Mouse (Mus musculus) left cerebral cortex, adult 18-20 months (tissue): ENCODE results near the gene Siglecf. TPM values are rescaled to one million over a fixed set of nuclear protein-coding genes. Genes with fewer than 3 reads are reported as not detected.
"Not testable (repeated sequence)": the region's sequence is repeated elsewhere in the genome, so short reads cannot be mapped to it uniquely, and the experiment has no call there.

Experiments
- DNase-seq, 2 experiments: peaks; one replicate each; pipeline ENCODE4 v3.0.0; 2021 to 2022; ENCODE audit warnings: low spot score in 2 of 2, mixed read lengths in 1 of 2
- long read RNA-seq, 2 experiments: library from polyadenylated mRNA; stranded (forward); transcript quantifications; one replicate each; pipeline ENCODE4 v2.0.0; 2021
- total RNA-seq, 2 experiments: library from RNA; stranded (reverse); gene quantifications; 2 replicates each; pipeline ENCODE4 v1.2.3; 2021

Siglecf gene
- total RNA-seq: under 1 TPM; 0.49 to 0.66 TPM
- long read RNA-seq, experiment 1: 0 reads
- long read RNA-seq, experiment 2, partial matches to known transcripts: 0 of 1 reads
- long read RNA-seq, experiment 2, other reads (novel, unspliced or antisense): 1 of 1 reads

DNA sequence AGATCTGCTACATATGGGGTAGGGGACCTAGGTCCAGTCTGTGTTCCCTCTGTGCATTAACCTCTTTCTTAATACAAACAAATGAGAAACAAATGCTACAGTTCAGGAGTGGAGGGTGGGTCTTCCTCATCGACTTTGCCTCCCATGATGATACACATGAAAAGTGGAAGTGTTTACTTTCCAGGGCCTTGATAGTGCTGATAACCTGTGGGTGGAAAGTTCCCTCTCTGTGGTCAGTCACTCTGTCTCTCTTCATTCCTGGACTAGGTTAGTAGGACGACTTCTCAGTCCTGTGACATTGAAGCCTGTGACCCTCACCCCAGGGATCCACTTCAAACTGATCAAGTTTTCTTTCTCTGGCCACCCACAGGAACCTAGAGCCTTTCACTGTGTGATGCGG lies at the start of gene Siglecf:
Gene Siglecf (plus strand): TSS at position 188 of the 400 bp plus-strand sequence.
- no peak for DNase-seq

DNA sequence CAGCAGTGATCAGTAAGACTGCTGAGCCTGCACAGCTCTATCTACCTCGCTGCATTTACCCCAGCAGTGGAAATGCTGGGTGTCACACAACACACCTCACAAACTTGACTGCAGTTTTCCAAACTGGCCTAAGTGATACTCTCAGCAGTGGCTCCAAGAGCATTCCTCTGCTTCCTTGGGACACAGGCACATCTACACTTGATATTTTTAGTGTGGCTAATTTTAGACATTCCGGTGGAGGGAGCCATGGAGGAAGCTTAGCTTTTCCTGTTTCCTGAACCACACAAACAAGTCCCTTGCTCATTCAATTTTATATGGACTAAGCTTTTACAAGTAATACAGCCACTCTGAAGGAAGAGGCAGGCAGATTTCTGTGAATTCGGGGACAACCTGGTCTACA lies 45.9 kb upstream of the Siglecf start:
- no peak for DNase-seq

GRCm38 (mm10) chr7:43309069-43309468 lies 42.1 kb upstream of the Siglecf start:
- no peak for DNase-seq

- DNase-seq: no peak
These were observed 39.5 kb upstream of the Siglecf start for GRCm38 (mm10) chr7:43311632-43312031.

- DNase-seq: no peak
These were observed 38.6 kb upstream of the Siglecf start for GRCm38 (mm10) chr7:43312386-43313012.

DNA sequence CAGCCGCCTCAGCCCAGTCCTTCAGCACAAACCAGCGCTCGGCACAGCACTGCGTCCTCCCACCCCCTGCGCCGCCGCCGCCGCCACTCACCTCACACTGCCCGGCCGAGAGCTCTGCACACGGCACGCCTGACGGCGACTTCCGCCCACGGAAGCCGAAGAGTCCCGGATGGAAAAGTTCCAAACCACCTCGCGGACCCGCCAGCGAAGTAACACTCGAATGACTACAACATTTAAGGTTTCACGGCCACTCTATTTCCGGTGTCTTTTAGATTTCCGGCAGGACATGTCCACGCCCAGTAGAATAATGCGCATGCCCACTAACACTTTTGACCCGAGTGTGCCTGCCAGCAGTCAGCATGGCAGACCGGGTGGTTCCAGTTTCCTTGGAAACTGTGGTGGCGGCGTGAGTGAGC lies 38.1 kb upstream of the Siglecf start, which contains the start of gene Zfp715:
Gene Zfp715 (minus strand): TSS at position 282 of the 416 bp plus-strand sequence.
- DNase-seq: peak; percentile 86 to 92

DNA sequence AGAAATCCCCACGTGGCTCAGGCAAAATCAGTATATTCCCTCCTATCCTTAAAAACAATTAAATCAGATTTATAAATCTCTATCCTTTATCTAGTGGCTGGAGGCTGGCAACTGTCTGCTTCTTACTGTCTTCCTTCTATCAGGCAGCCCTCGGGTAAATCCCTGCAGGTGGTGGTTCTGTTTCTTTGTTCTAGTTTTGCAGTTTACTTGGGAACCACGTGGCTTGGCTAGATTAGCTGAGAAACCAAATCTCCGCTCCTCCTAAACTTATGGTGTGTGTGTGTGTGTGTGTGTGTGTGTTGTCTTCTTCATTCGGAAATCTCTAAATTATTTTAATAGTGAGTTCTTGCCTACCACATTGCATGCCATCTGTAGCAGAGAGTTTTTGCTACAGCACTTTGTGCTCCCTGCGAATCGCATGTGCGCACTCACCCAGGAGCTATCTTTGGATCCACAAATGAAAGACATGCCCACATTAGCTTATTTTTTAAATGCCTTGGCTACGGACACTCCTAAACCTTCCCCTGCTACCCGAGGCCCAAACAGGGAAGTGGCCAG lies 24.8 kb upstream of the Siglecf start:
- DNase-seq: no peak

DNA sequence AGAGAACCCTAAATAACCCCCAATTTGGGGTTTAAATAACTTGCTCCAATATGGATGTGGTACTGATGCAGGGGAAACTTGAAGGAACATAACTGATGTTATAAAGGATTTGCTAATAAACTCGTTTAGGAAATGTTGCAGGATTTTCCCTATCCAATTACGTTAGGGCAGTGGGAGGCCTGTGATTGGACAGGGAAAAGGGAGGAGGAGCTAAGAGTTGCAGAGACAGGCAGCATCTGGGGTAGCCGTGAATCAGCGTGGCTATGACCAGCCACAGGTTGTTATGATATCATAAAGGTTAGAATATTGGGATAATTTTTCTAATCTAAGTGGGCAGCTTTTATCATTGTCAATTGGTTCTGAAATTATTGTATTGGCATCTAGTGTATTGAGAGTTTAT lies 23.0 kb upstream of the Siglecf start:
- DNase-seq: no peak

DNA sequence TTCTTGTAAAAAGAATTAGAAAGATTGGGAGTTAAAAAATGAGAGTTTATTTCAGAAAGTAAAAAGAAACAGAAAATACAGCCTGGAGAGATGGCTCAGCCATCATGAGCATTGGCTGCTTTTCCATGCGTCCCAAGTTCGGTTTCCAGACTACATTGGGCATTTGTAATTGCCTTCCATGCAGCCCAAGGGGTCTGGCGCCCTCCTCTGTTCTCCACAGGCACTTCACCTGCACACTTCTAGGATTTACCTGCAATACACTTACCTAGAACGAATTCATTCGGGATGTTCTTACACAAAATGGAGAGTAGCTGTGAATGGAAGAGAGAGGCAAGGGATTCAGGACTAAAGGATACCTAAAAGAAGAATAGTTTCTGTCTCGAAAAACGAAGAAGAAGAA lies 17.9 kb upstream of the Siglecf start:
- DNase-seq: peak in 1 of 2 experiments; percentile 9

DNA sequence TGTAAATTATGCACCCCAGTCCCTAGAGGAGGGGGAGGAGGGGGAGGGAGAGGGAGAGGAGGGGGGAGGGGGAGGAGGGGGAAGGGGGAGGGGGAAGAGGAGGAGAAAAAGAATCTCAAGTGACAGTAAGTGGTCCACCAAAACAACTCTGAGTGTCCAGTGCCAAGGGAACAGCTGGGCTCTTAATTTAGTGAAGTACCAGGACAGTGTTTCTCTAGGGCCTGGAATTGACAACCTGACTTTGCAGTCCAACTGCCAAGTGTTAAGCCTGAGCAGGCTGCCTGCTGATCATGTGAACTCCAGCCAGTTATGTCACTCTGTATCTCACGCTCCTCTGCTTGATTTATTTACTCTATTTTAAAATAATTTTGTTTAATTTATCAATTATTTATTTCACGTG lies 17.2 kb upstream of the Siglecf start:
- DNase-seq: no peak

DNA sequence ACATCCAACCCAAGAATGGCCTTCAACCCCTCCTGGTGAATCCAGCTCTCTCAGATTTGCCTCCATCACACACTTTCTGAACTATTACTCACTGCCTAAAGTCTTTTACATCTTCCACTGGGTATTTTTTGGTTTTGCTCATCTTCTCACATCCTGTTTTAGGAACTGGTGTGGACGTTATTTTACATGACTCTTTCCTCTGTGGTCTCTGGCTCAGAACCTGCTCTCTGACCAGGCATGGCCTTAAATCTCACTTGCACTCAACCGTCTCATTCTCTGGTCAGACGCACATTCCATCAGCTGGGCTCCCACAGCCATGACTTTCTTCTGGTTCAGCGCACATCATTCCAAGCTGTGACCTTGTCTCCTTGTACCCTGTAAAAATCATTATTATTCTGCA lies 10.4 kb upstream of the Siglecf start:
- no peak for DNase-seq

GRCm38 (mm10) chr7:43343191-43343590 lies 8.0 kb upstream of the Siglecf start:
- no peak for DNase-seq

GRCm38 (mm10) chr7:43344020-43344419 lies 7.1 kb upstream of the Siglecf start:
- DNase-seq: no peak

DNA sequence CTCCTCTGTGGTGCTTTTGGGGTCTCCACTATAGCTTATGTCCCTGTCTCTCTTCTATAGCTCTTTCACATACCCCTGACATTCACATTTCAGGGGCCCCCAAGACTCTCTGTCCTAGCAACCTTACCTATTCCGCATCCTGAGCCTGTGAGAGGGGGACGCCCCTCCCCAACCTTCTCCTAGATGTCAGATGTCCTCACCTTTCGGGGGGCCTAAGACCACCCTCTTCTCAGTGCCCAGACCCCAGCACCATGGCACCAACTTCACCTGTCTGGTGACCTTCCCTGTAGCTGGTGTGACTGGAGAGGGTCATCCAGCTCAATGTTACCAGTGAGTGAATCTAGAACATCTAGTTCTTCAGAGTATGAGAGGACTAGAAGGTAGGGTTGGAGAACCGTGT lies 6.7 kb upstream of the Siglecf start:
- no peak for DNase-seq

- DNase-seq: no peak
These were observed 5.0 kb upstream of the Siglecf start for GRCm38 (mm10) chr7:43346148-43346547.

DNA sequence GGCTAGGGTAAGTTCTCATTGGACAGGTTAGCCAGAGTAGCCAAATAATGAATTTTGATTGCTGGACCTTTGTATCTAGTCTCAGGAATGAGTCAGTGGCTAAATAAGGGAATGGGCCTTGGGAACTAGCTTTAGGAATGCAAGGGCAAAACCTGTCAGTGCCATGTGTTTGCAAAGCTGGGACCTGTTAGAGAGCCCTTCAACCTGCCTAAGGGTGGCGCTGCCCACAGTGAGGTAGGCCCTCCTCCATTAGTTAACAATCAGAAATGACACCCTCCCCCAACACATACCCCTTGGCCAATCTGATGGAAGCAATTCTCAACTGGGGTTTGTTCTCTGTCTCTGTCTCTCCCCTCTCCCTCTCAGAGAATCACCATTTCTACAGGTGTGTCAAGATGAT lies 4.6 kb upstream of the Siglecf start:
- no peak for DNase-seq

DNA sequence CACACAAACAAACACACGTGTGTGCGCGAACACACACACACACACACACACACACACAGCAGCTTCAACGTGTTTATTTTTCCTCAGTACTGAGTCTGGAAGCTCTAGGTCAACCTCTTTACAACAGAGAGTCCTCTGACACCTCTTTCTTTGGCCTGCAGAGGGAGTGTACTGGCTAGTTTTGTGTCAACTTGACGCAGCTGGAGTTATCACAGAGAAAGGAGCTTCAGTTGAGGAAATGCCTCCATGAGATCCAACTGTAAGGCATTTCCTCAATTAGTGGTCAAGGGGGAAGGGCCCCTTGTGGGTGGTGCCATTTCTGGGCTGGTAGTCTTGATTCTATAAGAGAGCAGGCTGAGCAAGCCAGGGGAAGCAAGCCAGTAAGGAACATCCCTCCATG lies 1.5 kb upstream of the Siglecf start:
- DNase-seq: not testable (repeated sequence)

DNA sequence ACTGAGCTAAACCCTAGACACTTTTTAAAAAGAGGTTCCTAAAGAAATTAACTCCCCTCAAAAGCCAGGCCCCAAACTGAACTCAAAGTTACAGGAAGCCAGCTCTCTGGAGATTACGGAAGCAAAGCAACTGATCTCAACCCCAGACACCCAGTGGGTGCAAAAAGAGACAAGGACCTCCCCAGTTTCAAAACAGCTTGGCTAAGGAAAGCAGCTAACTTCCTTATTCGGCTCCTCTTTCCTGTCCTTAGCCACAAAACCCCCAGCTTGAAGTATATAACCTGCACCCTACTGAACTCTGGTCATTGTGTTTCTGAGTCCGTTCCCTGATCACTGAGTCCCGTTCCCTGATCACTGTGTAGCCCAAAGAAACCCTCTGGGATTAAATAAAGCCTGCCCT lies 2.0 kb downstream of the Siglecf start:
- no peak for DNase-seq

DNA sequence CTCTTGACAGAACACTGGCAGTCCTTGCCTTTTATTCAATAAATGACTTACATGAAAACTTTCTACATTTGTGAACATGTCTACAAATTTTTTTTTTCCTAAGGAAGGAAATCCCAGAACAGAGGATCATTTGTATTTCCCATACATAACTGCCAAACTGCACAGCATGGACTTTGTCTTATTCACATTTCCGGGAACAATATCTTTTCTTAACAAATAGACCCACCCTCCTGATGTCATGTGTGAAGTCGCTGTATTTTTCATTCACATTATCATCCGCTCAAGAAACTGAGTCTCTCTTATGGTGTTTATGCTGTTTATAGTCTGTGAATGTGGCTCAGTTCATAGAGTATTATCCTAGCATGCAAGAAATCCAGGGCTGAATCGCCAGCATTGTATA lies 2.6 kb downstream of the Siglecf start:
- no peak for DNase-seq

- peak in 1 of 2 experiments; percentile 9 for DNase-seq
These were observed 4.0 kb downstream of the Siglecf start for GRCm38 (mm10) chr7:43354893-43355835.

GRCm38 (mm10) chr7:43358556-43358955 lies 7.4 kb downstream of the Siglecf start:
- DNase-seq: no peak

- no peak for DNase-seq
These were observed 10.3 kb downstream of the Siglecf start for GRCm38 (mm10) chr7:43361442-43361841.
